Mouse (Mus musculus) B cell, adult 2 months (primary cell): ENCODE data around the gene Elfn1.
"Not testable (repeated sequence)": the region's sequence is repeated elsewhere in the genome, so short reads cannot be mapped to it uniquely, and the experiment has no call there.

Experiments
- DNase-seq, 2 experiments: peaks; one replicate each; pipeline ENCODE4 v3.0.0; 2022

Gene Elfn1

GRCm38 (mm10) chr5:139977476-139977875 is 69.7 kb downstream of the Elfn1 start:
- DNase-seq = no peak

DNA sequence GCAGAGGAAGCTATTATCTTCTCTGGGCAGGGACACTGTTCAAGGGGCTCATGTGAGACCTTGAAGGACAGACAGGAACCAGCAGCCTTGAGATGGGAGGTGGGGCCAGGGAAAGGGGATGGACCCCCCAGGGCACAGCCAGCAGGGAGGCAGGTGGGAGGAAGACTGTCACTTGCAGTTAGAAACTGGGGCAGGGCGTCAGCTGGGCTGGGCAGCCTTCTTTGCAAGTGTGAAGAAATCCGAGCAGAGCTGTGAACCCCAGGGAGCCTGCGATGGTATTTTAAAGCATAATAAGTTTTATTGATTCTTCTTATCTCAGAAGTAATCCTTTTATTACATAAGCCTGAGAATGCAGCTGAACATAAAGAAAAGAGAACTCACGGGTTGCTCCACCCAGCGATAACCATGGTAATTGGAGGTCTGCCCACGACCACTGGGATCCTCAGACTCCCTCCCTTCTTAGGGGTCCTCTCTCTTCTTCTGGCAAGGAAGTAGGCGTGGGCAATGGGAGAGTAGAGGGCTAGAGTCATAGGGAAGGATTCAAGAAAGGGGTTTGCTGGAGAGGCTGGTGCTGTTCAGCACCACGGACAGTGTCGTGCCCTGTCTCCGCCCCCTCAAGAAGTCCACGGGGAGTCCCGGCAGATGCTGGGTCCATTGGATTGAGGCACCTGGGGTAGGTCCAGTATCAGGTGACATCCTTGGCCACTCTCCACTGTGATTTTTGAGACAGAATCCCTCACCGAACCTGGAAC is 71.0 kb downstream of the Elfn1 start:
- no peak for DNase-seq

DNA sequence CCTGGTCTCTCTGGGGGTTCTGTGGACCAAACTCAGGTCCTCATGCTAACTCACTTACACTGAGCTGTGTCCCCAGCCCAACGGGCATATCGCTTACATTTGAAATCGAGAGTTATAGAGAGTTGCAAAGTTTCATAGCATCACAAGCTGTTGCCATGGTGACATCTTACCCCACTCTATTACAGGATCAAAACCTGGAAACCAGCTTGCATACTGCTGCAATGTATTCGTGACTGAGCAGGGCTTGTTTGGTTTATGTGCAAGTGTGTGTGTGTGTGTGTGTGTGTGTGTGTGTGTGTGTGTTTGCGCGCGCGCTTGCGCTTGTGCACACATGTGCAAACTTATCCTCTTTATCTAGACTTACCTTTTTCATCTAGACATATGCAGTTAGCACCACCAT is 71.6 kb downstream of the Elfn1 start:
- DNase-seq = no peak

GRCm38 (mm10) chr5:139981976-139982375 is 74.2 kb downstream of the Elfn1 start:
- no peak for DNase-seq

- no peak for DNase-seq
These were observed 77.5 kb downstream of the Elfn1 start for GRCm38 (mm10) chr5:139985073-139985746.

GRCm38 (mm10) chr5:139991531-139991930 is 83.8 kb downstream of the Elfn1 start:
- no peak for DNase-seq

- DNase-seq = not testable (repeated sequence)
These were observed 90.6 kb downstream of the Elfn1 start for GRCm38 (mm10) chr5:139998321-139998720.

DNA sequence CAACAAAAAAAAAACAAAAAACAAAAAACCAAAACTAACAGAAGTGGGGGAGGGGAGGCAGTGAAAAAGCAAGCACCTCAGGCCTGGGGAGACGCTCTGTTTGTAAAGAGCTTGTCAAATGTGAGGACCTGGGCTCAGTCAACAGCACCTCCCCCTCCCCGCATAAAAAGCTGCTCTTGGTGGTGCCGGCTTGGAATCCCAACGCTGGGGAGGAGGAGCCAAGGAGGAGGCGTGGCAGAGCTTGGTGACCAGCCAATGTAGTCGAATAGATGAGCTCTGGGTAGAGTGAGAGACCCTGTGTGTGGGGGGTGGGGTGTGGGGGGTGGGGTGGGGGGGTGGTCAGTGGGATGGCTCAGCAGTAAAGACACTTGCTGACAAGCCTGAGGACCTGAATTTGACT is 91.2 kb downstream of the Elfn1 start:
- DNase-seq = no peak

DNA sequence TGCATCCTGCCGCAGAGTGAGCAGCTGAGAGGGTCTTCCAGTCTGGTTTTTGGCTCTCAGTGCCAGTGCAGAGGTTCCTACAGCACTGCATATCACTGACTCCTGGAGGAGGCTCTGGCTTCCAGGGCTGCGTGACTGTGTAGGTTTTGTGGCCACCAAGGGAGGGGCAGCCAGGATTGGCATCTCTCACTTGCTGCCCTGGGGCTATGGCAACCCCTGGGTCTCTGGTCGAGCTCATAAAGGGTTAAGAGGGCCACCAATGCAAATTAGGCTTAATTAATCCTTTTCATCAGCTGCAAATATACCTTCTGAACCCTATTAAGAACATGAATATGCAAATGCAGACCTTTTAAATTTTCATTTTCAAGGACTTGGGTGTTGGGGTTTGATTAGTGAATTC is 94.8 kb downstream of the Elfn1 start:
- DNase-seq = no peak

DNA sequence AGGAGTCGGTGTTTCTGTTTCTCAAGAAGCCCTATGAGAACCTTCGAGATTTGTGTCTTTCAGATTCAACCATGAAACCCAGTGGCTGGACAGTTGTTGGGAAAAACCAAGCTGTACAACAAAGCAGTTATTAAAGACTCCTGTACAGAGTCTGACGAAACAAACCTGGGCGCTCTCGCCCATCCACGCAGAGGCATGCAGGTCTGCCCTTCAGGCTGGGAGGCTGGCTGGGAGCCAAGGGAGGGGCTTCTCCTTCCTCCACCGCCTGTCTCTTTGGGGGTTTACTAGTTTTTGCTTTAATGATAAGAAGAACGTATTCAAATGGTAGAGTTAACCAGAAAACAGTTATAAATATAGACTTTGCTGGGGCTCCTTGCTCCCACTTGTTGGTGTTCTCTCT is 99.1 kb downstream of the Elfn1 start:
- DNase-seq = no peak

- DNase-seq = no peak
These were observed 100.1 kb downstream of the Elfn1 start for GRCm38 (mm10) chr5:140007656-140008522.

GRCm38 (mm10) chr5:140008523-140008806 is 100.7 kb downstream of the Elfn1 start:
- DNase-seq = no peak

DNA sequence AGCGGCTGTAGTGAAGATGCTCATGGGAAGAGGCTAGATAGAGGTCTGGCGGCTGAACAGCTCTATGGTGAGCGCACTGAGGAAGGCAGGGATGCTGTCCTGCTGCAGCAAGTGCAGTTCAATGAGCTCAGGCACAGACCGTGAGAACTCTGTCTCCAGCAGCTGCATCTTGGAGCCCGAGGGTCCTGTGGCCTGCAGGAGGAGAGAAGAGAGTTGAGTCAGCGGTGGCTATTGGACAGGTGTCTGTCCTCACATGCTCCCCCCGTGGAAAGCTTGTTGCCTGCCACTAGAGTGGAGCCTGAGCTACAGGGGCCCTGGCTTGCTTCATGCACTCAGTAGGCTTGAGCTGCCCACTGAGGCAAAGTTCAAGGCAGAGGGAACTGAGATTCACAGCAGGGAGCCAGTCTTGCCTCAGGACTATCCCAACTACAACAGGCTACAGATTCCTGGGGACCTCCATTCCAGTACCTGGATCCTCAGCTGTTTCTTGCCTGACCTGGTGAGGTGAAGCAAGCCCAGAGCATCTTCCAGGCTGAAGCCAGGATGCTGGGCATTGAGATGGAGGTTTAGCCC is 101.4 kb downstream of the Elfn1 start:
- no peak for DNase-seq

DNA sequence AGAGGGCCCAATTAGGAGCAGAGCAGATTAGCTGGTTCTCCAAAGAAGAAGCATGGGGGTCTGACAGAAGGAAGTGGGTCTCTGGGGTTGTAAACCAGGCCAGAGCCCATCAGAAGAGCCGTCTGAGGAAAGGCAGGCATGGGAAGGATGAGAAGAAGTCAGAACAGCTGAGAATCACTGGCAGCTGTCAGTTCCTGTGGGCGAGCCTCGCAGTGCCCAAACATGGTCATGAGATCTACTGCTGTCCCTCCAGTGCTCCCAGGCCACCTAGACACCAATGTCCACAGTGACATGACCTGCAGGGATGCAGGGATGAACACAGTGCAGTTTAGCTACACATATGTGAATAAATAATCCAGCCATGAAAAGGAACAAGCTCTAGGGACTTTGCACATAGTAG is 102.7 kb downstream of the Elfn1 start:
- DNase-seq = no peak

GRCm38 (mm10) chr5:140012286-140012967 is 104.7 kb downstream of the Elfn1 start:
- no peak for DNase-seq

DNA sequence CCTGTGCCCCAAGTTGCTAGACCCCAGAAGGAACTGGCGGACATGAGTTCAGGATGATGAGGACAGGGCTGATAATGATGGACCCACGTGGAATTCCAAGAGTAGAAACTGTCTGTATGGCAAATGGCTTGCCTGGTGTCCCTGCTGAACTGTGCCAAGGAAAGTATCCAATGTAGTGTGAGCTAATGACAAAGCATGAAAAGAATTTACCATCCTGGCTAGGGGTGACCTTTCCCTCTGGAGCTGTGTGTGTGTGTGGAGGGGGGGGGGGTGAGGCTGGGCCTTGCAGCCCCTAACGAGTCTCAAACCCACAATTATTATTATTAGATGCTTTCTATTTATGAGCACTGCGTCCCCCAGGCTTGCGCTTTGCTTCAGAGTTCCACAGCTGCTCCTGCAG is 105.9 kb downstream of the Elfn1 start:
- DNase-seq = no peak

DNA sequence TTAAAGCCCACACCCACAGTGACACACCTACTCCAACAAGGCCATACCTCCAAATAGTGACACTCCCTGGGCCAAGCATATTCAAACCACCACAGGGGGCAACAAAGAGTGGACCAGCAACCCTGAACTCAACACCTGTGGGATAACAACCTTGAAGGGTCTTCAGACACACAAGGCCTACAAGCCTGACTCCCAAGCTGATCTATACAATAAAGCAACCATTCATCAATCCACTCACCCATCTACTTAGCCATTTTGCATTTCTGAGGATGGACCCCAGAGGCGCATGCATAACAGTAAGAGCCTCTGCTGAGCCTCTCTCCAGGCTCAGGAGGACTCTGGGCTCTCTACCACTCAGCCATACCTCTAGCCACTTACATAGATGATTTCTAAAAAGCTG is 109.2 kb downstream of the Elfn1 start:
- DNase-seq = no peak

DNA sequence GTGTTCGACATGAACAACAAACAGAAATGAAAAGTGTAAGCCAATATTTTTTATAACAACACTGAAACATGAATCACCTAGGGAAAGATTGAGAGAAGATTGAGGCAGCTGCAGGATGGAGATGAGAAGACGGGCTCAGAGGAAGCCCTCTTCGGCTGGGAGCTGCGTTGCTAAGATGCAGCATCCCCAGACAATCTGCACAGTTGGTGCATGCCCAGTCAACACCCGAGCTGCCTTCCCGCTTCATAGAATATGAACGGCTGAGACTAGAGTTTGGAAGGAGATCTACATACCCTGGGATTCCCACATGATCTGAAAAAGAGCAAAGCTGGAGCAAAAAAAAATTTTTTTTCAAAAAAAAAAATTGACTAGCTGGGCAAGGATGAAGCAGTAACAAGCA is 111.0 kb downstream of the Elfn1 start:
- DNase-seq = no peak

- DNase-seq = no peak
These were observed 111.9 kb downstream of the Elfn1 start for GRCm38 (mm10) chr5:140019616-140020015.

DNA sequence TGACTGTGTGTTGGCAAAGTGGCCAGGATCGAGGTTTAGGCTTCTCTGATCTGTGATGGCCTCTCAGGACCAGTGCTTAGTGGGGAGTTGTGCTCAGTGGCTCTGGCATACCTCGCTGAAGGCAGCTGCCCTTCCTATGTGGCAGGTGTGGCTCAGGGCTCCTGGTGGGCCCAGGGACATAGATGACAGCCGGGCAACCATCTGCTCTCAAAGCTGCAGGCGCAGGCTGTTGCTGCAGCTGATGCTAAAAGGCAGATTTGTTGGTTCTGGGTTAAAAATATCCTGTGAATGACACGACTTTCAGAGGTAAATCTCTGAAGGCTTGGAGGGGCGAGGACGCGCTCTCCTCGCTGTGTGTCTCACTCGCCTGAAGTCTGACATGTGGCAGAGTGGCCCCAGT is 114.0 kb downstream of the Elfn1 start:
- no peak for DNase-seq

- no peak for DNase-seq
These were observed 115.1 kb downstream of the Elfn1 start for GRCm38 (mm10) chr5:140022861-140023260.

DNA sequence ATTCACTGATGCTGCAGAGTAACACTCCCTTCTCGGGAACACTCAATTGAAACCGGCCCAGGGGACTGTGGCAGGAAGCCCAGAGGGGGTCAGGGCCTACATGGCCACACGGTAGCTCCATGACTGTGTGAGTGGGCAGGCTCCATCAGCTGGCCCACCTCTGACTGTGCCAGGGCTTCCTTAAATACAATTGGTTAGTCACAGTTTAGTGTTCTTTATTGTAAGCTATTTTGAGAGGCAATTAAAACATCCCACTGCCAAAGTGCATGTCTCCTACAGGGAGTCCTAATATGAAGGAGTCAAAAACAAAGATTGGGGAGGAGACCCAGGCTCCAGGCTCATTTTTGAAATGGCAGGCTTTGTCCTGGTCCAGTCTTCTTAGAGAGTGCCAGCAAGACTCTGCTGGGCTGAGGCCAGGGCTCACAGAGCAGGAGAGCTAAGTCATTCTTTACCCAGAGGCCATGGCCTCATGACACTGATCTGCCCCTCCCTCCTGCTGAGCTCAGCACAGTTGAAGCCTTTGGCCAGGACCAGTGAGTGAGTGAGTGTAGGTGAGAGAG is 116.3 kb downstream of the Elfn1 start:
- no peak for DNase-seq
